Mouse (Mus musculus) bone marrow macrophage, adult 2 months (primary cell): ENCODE measurements around the gene Miga1.

Experiments used
- CTCF ChIP-seq: IDR thresholded peaks from 2 replicates; pipeline ENCODE4 v1.5.1; 2012; ENCODE audit warnings: low read depth, mild to moderate bottlenecking, low read length, moderate library complexity
- POLR2A ChIP-seq: IDR thresholded peaks from 2 replicates; pipeline ENCODE4 v1.6.1; 2012; ENCODE audit warnings: mild to moderate bottlenecking, low read depth, low read length, borderline replicate concordance

GRCm38 (mm10) chr3:152339862-152340557 is at the start of gene Miga1:
- TF ChIP-seq CTCF = no peak
- TF ChIP-seq POLR2A = no peak
